Mouse (Mus musculus): Measurements from ENCODE around the gene Vmn2r90. TPM values are rescaled to one million over a fixed set of nuclear protein-coding genes. Genes with fewer than 3 reads are reported as not detected.

Vmn2r90 gene
- polyA plus RNA-seq (2012): not detected in 2 replicates

DNA sequence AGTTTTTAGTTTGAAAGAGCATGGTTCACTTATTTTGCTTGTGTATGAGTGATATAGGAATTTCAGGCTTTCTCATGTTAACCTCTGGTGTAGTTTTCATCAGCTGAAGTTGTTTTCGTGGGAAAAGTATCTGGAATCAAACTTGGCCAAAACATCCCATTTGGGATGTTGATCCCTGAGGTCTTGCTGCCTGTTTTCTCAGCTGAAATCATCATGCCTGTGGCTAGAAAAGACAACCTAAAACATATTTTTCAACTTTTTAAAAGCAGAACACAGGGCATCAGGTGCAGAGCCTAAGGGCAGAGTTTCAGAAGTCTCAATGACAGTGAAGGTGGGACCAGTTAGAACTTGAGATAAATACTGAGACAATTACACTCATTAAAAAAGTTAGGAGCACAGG lies at the start of gene Vmn2r90:
Gene Vmn2r90 (plus strand): TSS at position 301 of the 400 bp plus-strand sequence.
- TF ChIP-seq GATA1 (IDR thresholded peaks at IDR 0.05; ENCODE audit: low read length): no peak

DNA sequence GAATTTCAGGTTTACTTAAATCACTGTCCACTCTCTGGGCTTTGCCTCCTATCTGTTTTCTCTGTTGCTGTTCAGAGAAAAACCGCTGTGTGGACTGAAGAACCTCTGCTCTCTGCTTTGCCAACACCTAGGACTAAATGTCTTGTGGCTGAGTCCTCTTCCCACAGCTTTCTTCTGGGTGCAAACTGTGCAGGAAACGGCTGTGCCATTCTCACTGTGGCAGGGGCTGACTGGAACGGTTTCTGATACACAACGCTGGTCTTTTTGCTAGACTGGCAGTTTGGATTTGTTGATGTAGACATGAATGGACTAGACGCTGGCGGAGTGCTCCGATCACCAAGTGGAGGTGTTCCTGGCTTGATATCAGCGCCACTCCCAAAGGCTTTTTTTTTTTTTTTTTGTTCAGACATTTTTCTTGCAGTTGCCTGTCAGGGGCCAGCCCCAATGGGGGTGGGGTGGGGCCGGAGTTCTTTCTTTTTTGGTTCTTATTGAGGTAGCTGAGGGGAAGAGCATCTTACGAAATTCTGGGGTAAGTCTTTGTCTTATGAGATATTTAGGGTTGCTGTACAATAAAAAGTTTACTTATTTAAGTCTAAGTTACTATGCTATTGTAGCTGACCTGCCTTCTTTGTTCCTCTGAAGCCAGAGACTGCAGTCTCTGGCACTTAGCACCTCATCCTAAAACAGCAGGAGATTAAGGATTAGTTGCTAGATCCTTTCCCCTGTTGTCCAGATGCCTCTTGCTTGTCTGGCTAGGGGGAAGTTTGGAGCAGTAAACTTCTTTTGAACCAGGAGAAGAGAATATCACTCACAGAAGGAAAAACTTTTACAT lies 48.3 kb upstream of the Vmn2r90 start:
- TF ChIP-seq GATA1 (IDR thresholded peaks at IDR 0.05; ENCODE audit: low read length): no peak

DNA sequence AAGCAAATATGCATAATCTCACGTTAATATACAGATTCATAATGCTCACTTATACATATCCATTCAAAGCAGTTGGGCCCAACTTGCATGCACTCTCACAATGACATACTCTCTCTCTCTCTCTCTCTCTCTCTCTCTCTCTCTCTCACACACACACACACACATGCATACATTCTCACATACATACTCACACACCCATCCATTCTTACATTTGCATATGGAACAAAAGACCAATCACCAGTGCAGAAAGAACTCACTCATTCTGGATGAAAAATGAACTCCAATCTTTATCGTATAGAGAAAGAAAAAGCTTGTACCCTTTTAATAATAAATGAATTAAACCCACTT lies 47.7 kb upstream of the Vmn2r90 start:
- TF ChIP-seq GATA1 (IDR thresholded peaks at IDR 0.05; ENCODE audit: low read length): no peak

DNA sequence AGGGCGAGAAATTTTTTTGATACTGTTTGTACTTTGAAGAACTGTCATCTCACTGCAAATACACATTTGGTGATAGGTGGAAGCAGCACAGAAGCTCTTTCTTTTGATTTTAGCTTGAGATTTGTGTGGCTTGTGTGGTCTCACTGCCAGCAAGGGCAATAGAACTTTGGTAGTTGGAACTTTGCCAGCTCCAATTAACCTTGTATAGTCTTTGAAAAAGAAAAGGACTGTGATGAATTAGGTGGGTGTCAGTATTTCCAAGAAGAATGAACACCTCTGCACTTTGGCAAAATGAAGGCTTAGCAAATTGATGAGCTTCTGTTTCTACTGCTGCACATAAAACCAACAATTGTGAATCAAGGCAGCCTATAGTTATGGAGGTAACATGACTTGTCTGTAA lies 24.8 kb upstream of the Vmn2r90 start:
- TF ChIP-seq GATA1 (IDR thresholded peaks at IDR 0.05; ENCODE audit: low read length): no peak

DNA sequence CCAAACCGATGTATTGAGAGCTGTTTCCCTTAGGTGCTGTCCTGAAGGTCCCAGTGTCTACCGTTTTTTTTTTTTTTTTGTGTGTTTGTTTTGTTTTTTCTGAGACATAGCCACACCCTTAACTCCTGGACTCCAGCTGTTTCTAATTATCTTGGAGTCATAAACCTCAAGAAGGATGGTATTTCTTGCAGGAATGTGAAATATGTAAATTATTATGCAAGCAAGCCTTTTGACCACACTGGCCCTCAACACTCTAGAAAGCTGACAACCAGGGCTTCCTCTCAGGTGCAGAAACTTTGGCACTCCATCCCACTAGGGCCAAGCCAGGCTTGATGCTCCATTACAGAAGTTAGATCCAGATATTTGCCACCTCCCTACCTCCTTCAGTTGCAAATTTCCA lies 12.9 kb upstream of the Vmn2r90 start:
- TF ChIP-seq GATA1 (IDR thresholded peaks at IDR 0.05; ENCODE audit: low read length): no peak

DNA sequence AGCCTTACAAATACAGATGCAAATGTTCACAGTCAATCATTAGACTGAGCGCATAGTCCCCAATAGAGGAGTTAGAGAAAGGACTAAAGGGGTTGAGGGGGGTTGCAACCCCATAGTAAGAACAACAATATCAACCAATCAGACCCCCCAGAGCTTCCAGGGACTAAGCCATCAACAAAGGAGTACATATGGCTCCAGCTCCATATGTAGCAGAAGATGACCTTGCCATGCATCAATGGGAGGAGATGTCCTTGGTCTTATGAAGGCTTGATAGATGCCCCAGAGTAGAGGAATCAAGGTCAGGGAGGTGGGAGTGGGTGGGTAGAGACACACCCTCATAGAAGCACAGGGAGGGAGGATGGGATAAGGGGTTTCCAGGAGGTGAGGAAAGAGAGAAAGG lies 35.1 kb downstream of the Vmn2r90 start:
- no peak for TF ChIP-seq GATA1 (IDR thresholded peaks at IDR 0.05; ENCODE audit: low read length)

DNA sequence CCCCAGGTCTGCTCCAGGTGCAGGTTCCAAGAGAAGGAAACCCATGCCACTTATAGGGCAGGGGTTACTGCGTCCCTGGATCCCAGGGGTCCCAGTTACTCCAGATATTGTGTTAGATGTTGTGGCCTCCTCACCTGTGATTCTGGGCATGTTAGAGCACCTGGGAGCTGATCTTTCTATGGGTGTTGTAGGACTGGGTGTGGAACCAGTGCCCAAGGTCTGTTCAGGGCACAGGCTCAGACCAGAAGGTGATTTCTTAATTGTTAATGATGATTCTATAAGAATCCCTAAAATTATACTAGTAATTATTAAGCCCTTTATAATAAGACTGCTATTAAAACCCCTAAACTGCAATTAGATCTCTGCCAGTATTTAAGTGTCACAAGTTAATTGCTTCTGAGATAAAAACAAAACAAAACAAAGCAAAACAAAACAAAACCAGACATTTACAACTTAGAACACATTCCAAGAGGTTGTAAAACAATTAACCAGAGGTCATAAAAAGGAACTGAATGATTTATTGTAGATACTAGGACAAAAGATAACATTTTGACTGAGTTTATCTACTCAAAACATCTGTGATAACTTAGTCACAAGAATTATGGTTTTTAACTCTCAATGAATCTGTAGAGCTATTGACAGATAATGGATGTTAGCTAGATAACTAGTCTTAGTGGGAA lies 59.2 kb downstream of the Vmn2r90 start:
- no peak for TF ChIP-seq GATA1 (IDR thresholded peaks at IDR 0.05; ENCODE audit: low read length)

DNA sequence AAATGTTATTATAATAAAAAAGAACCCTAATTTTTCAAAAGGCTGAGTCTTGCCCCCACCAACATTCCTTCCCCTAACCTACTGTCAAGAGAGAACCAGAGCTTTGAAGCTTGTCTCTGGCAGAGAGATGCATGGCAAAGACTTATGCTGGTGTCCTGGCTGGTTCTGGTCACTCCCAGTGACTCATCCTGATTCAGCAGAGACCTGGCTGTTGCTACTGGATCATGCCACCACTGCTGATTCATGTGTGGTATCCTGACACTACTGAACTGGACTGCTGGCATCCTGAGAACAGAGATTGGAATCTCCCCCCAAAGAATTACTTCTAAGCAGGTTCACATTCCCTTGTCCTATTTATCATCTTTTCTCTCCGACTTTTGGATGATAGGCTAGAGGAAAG lies 60.7 kb downstream of the Vmn2r90 start:
- TF ChIP-seq GATA1 (IDR thresholded peaks at IDR 0.05; ENCODE audit: low read length): no peak

DNA sequence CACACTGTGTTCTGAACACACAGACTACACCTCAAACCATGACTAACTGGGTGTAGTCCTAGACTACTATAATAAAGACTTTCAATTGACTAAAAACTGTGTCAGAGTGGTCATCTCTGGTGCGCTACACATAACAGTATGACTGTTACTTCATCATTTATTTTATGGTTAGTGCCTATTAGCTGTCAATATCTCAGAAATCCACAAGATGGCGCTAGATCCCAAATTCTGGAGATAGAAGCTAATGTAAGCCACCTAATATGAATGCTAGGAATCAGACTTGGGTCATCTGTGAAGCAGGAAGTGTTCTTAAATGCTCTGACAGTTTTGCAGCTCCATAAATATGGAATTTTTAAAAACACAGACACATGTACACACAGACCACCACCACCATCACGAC lies 62.9 kb downstream of the Vmn2r90 start:
- TF ChIP-seq GATA1 (IDR thresholded peaks at IDR 0.05; ENCODE audit: low read length): no peak

Other genes with a start within 250 kb of the Vmn2r90 start
- gene Lnpep, start 78.7 kb upstream of the Vmn2r90 start, polyA plus RNA-seq (2012): 7.8 and 9.1 TPM in 2 replicates
- gene Spaca6, start 123.4 kb downstream of the Vmn2r90 start, polyA plus RNA-seq (2012): 4.4 and 5.3 TPM in 2 replicates
- not detected in 2 replicates for gene Has1, start 151.5 kb downstream of the Vmn2r90 start, polyA plus RNA-seq (2012)
- gene Fpr1, start 180.2 kb downstream of the Vmn2r90 start, polyA plus RNA-seq (2012): not detected in 2 replicates
- not detected in 2 replicates for gene Fpr2, start 184.1 kb downstream of the Vmn2r90 start, polyA plus RNA-seq (2012)
- not detected in 2 replicates for gene Fpr3, start 184.1 kb downstream of the Vmn2r90 start, polyA plus RNA-seq (2012)

All from G1E-ER4 (cell line).